Mouse (Mus musculus) v-Abl transformed pro-B cells (cell line): ENCODE data around the gene Lcor.

Source experiments
- in situ Hi-C, 2 experiments: fragments of 400-800 bp; cut with MboI; formaldehyde crosslinking; loops; one replicate each; pipeline ENCODE4 v1.15.1; 2025; ENCODE audit not compliant: unreplicated experiment in 2 of 2

The Lcor gene

DNA sequence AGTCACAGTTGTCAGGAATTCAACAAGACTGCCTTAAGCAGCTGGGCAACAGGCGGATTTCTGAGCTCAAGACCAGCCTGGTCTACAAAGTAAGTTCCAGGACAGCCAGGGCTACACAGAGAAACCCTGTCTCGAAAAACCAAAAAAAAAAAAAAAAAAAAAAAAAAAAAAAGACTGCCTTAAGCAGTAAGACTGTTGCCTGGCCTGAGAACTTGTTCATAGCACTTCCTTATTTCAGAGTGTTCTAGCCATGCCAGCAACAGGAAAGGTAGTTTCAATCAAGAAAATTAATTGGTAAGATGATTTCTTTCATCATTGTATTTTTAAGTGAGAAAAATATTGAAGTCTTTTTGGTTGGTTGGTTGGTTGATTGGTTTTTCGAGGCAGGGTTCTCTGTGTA, 51.6 kb downstream of the Lcor start:
- in situ Hi-C loops: no loop called here

GRCm38 (mm10) chr19:41556981-41557380, 74.5 kb downstream of the Lcor start:
- in situ Hi-C loops: loop anchor here in 1 of 2 experiments (25.0 kb wide), 1 partner anchor 1295 kb away; the partner anchor contains the start of gene Pdlim1

DNA sequence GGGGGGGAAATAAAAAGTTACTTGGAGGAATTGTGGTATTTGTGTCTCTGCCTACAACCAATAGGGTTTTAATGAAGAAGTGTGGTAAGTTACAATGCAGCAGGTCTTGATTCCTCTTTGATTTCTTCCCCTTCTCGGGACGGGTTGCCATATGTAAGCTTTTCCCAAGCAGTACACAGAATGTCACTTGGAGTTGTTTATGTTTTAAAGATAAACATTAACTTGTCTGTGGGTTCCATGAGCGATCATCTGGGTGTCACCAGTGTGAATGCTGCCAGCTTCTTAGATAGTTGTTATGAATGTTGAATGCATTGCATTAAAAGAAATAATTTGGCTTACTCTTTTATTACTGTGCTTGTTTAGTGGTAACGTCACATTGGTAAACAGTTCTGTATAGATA, 75.1 kb downstream of the Lcor start:
- in situ Hi-C loops: loop anchor here in 1 of 2 experiments (25.0 kb wide), 1 partner anchor 1295 kb away; the partner anchor contains the start of gene Pdlim1

DNA sequence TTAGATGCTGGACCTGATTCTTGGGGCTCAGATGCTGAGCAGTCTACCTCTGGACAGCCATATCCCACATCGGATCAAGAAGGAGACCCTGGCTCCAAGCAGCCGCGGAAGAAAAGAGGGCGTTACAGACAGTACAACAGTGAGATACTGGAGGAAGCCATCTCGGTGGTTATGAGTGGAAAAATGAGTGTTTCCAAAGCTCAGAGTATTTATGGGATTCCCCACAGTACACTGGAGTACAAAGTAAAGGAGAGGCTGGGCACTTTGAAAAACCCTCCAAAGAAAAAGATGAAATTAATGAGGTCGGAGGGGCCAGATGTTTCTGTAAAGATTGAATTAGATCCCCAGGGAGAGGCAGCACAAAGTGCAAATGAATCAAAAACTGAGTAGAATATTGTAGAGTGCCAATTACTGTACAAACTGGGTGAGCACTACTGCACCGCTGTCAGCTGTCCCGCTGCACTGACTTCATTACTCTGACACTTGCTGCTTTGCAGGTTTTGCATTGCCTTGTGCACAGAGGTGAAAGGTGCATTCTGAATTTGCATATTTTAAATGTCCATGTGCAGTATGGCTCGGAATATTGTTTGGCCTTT, 76.6 kb downstream of the Lcor start:
- in situ Hi-C loops: loop anchor here in 1 of 2 experiments (25.0 kb wide), 1 partner anchor 1297 kb away; the partner anchor contains the start of gene Pdlim1

DNA sequence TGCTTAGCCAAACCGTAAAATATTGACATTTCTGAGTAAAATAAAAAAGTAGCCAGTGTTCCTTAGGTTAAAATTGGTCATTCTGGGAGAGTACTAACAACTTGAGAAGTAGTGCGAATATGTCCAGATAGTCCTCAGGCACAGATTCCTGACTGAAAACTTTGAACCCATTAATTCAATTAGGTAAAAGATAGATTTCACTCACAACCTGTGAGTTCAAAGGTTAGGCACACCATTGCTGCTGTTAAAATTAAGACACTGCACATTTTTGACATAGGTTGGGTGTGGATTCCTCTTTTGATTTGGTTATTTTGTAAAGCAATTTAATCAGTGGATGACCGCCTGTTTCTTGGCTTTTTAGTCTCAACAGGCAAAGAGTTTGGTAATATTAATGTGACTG, 78.4 kb downstream of the Lcor start:
- in situ Hi-C loops: loop anchor here in 1 of 2 experiments (25.0 kb wide), 1 partner anchor 1299 kb away; the partner anchor contains the start of gene Pdlim1

DNA sequence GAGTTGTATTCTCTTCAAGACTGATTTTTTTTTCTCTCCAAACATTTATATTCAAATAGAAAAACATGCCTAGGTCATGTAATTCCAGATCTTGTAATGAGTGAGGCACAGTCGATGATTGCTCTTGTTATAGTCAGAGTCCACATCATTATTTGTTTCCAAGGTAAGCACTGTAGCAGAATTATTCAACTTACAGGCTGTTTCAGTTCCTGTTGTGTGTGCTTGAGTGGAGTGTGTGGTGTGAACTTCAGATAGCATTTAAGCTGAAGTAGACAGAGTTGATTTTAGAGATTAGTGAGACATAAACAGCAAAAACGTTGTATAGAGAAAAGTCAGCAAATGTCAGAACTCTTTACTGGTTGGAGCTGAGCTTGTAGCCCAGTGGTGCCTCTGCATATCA, 86.4 kb downstream of the Lcor start:
- in situ Hi-C loops: loop anchor here in 1 of 2 experiments (25.0 kb wide), 1 partner anchor 1306 kb away; the partner anchor contains the start of gene Pdlim1

GRCm38 (mm10) chr19:41573700-41574099, 91.3 kb downstream of the Lcor start:
- in situ Hi-C loops: loop anchor here in 1 of 2 experiments (25.0 kb wide), 1 partner anchor 1311 kb away; the partner anchor contains the start of gene Pdlim1

- in situ Hi-C loops: no loop called here
Measured at GRCm38 (mm10) chr19:41577576-41577975, 95.1 kb downstream of the Lcor start.

- in situ Hi-C loops: no loop called here
Measured at GRCm38 (mm10) chr19:41579311-41579920, 97.0 kb downstream of the Lcor start.

DNA sequence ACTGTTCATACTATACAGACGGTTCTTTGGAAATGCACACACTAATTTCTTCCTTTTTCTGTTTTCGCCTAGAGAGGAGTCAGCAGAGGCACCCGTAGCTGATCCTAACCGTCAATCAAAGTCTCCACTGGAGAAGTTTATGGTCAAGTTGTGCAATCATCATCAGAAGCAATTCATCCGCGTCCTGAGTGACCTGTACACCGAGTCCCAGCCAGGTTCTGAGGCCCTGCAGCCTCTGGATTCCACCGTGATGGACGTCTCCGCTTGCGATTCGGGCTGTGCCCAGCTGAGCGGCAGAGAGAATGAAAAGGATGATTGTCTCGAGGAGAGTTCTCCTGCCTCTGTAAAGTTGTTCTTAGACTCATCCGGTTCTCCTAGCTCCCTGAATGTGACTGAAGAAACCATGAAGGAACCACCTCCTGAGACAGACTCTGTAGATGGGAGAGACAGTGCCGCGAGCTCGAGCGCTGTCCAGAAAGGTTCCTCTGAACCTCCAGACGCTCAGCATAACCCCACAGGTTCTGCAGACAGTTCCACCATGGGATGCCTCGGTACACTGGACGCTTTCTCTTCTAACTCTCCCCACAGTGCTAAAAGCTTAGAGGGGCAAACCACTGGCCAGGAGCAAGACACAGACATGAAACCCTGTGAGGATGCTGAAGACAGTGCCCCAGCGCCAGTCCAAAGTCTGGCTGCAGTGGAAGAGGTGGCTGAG, 99.4 kb downstream of the Lcor start, which contains the start of gene Gm340:
TSS of gene Gm340 (plus strand) at position 665 of the 715 bp plus-strand sequence.
- in situ Hi-C loops: no loop called here

DNA sequence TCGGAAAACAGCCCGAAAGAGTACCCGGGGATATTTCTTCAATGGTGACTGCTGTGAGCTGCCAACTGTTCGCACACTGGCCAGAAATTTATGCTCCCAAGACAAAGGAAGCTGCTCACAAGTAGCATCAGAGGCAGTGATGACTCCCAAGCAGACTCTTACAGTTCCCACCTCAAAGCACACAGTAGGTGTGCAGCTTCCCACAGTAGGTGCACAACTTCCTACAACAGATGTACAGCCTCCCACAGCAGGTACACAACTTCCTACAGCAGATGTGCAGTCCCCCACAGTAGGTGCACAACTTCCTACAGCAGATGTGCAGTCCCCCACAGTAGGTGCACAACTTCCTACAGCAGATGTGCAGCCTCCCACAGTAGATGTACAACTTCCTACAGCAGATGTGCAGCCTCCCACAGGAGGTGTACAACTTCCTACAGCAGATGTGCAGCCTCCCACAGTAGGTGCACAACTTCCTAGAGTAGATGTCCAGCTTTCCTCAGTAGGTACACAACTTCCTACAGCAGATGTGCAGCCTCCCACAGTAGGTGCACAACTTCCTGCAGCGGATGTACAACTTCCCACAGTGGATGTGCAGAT, 100.6 kb downstream of the Lcor start:
- in situ Hi-C loops: no loop called here

DNA sequence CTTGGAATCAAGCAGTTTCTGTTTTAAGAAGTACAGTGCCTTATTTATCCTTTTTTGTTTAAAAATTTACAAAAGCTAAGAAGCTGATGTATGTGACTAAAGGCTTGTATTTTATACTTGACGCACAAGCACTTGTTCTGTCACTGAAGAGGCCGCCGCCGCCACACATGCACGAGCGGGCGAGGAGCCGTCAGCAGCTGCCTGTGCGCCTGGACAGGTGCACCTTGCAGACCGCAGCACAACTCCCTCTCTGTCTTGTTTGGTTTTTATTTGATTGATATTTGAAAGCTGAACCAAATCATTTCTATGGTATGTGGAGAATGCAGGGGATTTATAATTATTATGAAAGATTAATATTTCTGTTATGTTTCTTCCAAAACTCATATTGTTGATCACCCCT, 104.3 kb downstream of the Lcor start:
- in situ Hi-C loops: no loop called here

DNA sequence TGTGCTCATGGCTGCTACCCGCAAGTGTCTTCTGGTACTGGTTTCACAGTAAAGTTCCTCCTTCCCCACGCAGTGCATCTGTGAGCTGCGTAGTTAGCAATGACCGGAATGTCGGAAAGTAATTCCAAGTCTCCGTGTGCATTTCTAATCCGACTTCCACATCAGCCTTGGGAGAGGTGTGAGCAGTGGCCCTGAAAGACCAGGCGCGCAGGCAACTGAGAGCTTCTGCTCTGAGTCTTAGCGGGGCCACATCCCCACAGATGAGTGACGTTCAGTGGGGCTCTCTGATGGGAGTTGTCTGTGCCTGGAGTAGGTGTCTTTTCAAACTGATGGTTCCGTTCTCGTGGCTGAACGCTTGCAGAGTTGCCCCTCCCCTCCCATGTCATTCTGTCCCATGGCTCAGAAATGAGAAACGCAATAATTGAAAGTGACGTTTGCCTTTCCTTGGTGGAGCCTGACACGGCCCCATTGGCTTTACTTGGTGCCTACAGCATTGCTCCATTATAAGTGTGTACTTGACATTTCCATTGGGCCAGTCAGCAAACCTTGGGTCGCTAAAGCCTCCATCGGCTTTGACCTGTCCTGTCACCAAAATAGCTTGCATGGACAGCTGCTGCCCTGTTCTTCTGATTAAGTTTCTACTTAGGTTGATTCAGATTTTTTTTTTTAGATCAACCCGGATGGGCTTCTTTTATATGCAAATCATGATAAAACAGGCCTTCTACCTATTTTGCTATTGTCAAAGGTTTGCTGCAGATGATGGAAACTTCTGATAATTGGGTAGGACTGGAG, 105.2 kb downstream of the Lcor start:
- in situ Hi-C loops: no loop called here

GRCm38 (mm10) chr19:41589026-41589425, 106.6 kb downstream of the Lcor start:
- in situ Hi-C loops: no loop called here

GRCm38 (mm10) chr19:41589681-41590080, 107.2 kb downstream of the Lcor start:
- in situ Hi-C loops: no loop called here

DNA sequence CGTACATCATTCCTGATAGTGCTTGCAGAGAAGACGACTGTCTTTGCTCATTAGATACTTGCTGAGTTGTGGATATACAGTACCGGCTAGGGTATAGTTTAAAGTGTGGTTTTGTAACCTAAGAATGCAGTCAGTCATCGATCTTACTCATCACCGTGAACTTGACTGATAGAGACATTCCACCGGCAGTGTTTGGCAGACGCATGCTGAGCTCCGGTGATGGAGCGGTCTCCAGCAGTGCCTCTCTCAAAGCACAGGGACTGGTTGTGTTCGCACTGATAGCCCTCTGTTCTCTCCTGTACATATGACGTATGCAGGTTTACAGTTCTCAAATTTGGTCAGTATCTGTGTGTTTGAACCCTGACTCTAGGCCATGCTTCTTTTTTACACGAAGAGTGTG, 109.4 kb downstream of the Lcor start:
- in situ Hi-C loops: no loop called here

GRCm38 (mm10) chr19:41597170-41597894, 114.9 kb downstream of the Lcor start:
- in situ Hi-C loops: no loop called here

DNA sequence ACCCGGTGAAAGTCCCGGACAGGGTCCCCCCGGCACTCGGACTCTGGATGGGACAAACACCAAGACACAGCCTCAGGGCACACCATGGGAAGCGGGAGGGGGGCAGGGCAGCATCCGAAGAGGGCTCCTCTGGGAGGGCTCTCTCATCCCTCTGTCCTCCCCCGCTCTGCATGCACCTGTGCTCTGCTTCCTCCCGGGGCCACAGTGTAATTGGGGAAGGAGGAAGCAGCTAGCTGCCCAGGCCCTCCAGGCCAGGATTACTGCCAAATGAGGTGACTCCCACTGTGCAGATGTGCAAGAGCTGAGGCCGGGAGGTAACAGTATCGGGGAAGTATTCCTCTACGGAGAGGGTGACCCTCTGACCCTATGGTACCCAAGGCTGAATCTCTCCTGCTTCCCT, 118.2 kb downstream of the Lcor start:
- in situ Hi-C loops: no loop called here

DNA sequence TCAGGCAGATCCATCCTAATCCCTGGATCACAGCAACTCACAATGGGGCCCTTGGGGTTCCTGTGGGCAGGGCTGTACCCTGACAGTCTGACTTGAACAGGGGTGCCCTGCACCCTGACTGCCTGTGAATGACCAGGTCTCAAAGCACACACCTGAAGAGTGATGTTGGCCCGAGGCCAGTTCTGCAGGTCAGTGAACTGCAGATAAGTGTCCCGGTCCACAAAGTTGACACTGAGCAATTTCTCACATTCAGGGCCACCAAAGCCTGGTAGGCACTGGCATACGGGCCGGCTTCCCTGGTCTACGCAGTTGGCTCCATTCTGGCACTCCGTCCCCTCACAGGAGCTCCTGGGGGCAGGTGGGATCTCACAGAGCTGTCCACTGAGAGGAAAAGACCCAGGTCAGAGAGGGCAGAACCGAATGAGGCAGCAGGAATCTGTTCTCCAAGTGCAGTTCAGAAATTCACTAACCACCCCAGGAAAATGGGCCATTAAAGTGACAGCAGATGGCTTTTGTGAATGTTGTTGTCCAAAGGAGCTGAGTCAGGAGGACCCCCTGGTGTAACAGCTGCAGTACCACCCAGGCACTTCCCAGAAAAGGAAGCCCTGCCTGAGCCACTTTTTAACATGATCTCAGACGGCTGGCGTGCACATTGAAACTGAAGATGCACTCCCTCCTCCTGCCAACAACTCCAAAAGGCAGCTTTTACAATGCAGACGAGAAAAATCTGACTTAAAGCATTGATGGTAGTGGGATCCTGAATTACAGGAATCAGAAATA, 124.0 kb downstream of the Lcor start:
- in situ Hi-C loops: no loop called here
